Mouse (Mus musculus) frontal cortex, postnatal 25 days (tissue): ENCODE measurements at regions not wholly inside any gene's neighbourhood (a gene's known extent, or its start where the extent isn't known, plus 50 kb on each side); places are given as distances from the start of the nearest gene placed in this dataset.
"Not testable (repeated sequence)": the region's sequence is repeated elsewhere in the genome, so short reads cannot be mapped to it uniquely, and the experiment has no call there.

Experiments used
- DNase-seq, 2 experiments: peaks; one replicate each; pipeline ENCODE4 v3.0.0; 2022; ENCODE audit warnings: low spot score in 2 of 2

DNA sequence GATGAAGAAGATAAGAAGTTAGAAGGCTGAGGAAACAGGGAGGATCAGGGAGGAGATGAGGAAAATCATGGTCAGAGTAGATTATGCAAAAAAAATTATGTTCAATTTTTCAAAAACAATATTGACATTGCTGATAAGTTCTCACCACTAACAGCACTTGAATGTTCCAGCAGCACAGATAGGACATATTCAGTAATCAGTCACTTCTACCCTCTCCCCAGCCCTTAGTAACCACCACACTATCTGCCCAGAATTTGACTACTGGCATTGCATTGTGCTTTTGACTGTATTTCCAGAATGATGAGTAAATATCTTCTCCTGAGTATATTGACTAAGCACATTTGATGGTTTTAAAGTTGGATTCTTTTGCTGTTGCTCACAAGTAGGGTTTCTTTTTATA is 140.5 kb downstream of the Cdca7 start:
- DNase-seq: no peak

GRCm38 (mm10) chr2:72619446-72619845 is 143.5 kb downstream of the Cdca7 start:
- no peak for DNase-seq

DNA sequence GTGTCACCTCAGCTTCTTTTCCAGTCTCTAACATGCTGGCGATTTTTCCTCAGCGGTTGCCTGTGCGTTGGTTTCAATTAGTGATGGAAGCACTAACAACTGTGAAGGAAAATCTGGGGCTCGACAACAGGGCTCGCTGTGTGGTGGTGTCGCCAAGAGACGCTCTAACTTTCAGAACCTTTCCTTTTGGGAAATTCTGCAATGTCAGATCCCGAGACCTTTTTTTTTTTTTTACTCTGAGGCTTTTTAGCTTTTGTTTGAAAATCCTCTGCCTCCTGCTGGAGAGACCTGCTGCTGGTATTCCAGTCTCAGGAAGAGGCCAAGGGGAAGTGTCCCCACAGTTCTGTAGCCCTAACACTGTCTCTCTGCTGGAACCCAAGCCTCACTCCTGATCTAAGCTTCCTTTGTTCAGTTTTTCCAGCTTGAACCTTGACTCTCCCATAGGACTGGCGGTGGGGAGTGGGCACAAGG is 144.3 kb downstream of the Cdca7 start:
- no peak for DNase-seq

DNA sequence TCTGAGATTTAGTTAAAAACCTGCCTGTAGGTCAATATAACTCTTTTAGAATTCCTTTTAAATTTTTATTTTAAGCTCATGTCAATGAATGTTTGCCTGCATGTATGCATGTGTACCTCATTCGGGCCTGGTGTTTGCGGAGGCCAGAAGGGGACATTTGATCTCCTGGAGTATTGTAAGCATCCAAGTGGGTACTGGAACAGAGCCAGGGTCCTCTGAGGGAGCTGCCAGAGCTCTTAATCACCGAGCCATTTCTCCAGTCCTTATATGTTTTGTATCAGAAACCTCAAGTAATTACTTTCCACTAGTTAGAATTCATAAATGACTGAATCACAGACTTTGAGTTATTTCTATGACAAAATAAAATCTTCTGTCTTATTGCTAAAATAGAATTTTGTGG is 152.0 kb downstream of the Cdca7 start:
- no peak for DNase-seq

GRCm38 (mm10) chr2:72628626-72629470 is 152.9 kb downstream of the Cdca7 start:
- no peak for DNase-seq

DNA sequence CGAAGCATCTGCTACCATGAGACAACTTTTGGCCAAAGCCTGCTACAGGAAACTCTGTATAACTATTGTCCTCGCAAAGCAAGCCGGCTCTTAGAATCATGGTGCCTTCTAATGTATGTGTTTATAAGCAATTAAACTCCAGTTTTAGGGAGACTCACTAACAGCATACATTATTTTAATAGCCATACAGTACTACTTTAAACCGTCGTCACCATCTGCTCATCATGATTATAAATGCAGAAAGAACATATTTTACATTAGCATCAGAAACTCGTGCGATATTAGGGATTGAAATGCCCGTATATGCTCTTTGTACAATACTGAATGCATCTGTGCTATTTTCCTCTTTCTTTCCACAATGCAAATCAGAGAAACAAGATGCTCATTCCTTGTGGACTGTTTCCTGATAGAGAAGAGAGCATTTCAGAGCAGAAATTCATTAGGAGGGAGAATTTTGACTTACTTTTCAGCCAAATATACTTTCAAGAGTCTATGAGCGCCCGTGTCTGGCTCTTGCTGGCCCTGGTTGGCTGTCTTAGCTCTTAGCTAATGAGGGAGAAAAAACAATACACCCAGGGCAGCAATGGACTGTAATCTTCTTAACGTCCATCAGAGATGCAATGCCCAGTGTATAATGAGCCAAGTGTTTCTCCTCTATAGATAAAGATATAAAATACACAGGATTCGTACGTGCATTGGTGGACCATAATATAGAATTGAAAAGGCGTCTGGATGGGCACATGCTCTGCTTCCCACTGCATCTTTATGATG is 153.9 kb downstream of the Cdca7 start:
- DNase-seq: no peak

DNA sequence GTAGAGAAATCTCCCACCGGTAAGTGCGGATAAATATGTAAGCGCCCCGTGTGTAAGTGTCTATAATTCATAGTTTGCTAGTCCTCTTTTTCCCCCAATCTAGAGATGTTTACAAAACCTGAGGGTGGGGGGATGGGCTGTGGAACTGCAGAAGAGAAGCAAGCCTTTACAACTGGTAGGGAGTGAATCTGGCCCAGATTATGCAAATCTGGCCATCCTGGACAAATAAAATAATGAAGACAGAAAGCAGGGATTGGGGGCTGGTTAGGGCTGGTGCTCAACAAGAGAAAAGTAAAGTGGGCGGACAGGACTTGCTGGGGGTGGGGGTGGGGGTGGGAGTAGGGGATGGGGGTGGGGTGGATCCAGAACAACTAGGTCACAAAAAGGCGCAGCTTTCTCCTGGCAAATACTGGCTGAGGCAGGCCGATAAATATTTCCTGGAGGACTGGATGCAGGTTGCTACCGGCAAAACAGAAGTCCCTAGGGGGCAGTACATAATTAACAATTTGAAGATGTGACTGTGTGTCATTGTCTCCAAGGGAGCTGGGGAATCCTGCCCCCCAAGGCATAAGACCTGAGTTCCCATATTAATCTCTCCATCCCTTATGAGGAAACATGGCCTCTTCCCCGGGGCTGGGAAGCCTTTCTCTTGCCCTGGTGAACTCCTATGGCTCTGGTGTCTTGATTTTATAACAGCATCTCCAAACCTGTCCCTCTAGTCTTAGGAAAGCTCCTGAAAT is 162.1 kb downstream of the Cdca7 start:
- DNase-seq: no peak

- DNase-seq: no peak
These were observed 163.1 kb downstream of the Cdca7 start for GRCm38 (mm10) chr2:72639022-72639421.

GRCm38 (mm10) chr2:72641228-72641627 is 165.3 kb downstream of the Cdca7 start:
- DNase-seq: no peak

- no peak for DNase-seq
These were observed 168.3 kb downstream of the Cdca7 start for GRCm38 (mm10) chr2:72644151-72644843.

- DNase-seq: no peak
These were observed 171.7 kb downstream of the Cdca7 start for GRCm38 (mm10) chr2:72647642-72648041.

GRCm38 (mm10) chr2:72648294-72648693 is 172.3 kb downstream of the Cdca7 start:
- no peak for DNase-seq

GRCm38 (mm10) chr2:72655864-72656263 is 179.9 kb downstream of the Cdca7 start:
- no peak for DNase-seq

- no peak for DNase-seq
These were observed 181.4 kb downstream of the Cdca7 start for GRCm38 (mm10) chr2:72657101-72657920.

DNA sequence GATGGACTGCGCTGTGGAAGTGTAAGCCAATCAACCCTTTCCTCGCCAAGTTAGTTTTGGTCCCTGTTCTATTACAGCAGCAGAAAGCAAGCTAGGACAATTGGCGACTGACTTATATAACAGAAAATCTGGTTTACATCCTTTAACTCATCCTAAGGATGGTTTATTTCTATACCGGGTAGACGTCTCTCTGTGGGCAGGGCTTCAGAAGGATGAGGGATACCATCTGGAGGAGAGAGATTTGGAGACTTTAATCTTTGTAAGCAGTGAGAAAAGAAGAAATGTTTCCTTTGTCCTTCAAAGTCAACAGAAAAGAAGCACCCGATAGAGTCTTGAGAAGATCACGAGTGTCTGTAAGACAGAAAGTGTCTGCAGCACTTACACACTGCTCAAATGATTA is 186.4 kb downstream of the Cdca7 start:
- DNase-seq: no peak

- no peak for DNase-seq
These were observed 187.2 kb downstream of the Cdca7 start for GRCm38 (mm10) chr2:72662979-72663780.

GRCm38 (mm10) chr2:72667396-72667795 is 191.4 kb downstream of the Cdca7 start:
- not testable (repeated sequence) for DNase-seq

DNA sequence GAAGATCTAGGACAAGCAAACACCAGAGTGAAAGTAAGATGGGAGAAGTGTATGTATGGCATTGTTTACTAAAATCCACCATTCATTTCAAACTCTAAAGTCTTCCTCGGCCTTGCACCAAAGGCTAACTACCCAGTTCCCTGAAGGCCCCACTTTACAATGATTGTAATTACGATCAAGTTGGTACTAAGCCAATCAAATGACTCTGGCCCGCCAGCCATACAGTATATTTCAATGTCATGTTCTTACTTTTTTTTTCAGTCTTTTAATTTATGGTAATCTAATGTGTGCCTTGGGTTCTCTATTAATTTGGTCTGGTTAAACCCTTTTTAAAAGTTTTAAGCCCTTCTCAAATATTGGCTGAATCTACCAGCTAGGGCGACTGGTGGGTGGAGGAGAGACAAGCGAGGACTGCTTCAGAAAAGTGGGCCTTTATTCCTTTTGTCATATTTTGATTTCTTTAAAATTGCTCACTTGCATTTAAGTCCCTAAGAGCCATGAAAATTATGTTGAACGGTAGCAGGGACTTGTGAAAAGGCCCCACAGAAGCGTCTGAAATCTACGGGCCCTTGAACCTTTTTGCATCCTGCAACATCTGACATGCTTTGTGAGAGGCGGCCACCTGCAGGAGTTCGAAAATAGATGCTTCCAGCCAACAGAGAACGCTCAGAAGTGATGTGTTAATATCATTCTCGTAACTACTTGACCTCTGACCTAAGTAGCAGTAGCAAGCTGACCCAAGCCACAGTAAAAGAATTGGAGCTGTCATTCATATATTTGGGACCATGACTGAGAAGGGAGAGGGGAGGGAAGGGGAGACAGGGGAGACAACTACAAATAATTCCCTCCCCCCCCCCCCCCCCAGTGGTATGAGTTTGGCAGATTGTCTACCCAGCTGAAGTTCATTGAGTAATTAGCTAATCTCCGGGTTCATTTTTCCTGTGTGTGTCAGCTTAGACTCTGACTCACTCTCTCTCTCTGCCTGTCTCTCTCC is 197.2 kb downstream of the Cdca7 start:
- no peak for DNase-seq

DNA sequence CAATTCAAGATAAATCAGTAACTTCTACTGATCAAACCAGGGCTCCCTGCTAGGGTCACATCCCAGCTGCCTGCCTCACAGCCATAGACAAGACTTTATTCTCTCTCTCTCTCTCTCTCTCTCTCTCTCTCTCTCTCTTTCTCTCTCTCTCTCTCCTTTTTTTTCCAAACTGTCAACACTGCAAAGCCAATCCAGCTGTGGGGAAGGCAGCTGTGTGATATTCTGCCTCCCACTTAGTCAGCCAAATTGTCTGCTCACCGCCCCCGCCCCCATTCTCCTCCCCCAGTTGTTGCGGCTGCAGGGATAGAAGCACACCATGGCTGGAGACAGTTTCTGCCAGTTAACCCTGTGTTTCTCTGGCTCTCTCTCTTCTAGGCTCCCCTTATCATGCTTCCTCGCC is 198.3 kb downstream of the Cdca7 start:
- no peak for DNase-seq
